Mouse (Mus musculus) stomach, embryonic 15.5 days (tissue): ENCODE measurements around the gene Gm37240. TPM values are rescaled to one million over a fixed set of nuclear protein-coding genes. Genes with fewer than 3 reads are reported as not detected.

Experiments used
- ATAC-seq: fragments of 200-750 bp; cut with Nextera tagmentation; 2 replicates; pipeline ENCODE4 v1.8.0; 2017; ENCODE audit warnings: low read depth, moderate number of reproducible peaks, moderate TSS enrichment; ENCODE audit not compliant: insufficient read depth, low FRiP score
- H3K27ac ChIP-seq: fragments of 300-500 bp; sonication (generic); 2 replicates; pipeline ENCODE4 v1.5.1; 2015; ENCODE audit warnings: mild to moderate bottlenecking, inconsistent platforms
- H3K27me3 ChIP-seq: fragments of 300-500 bp; sonication (generic); replicated peaks from 2 replicates; pipeline ENCODE4 v1.6.1; 2015; ENCODE audit warnings: inconsistent platforms
- H3K36me3 ChIP-seq: fragments of 300-500 bp; sonication (generic); 2 replicates; pipeline ENCODE4 v1.6.1; 2015; ENCODE audit warnings: inconsistent platforms
- H3K4me1 ChIP-seq: fragments of 300-500 bp; sonication (generic); 2 replicates; pipeline ENCODE4 v1.6.1; 2015; ENCODE audit warnings: inconsistent platforms
- H3K4me2 ChIP-seq: fragments of 300-500 bp; sonication (generic); 2 replicates; pipeline ENCODE4 v1.6.1; 2015; ENCODE audit warnings: mild to moderate bottlenecking, inconsistent platforms
- H3K4me3 ChIP-seq: fragments of 300-500 bp; sonication (generic); replicated peaks from 2 replicates; pipeline ENCODE4 v1.5.1; 2015; ENCODE audit warnings: inconsistent platforms
- H3K9ac ChIP-seq: fragments of 300-500 bp; sonication (generic); 2 replicates; pipeline ENCODE4 v1.6.1; 2015; ENCODE audit warnings: inconsistent platforms
- H3K9me3 ChIP-seq: fragments of 300-500 bp; sonication (generic); 2 replicates; pipeline ENCODE4 v1.6.1; 2016; ENCODE audit warnings: inconsistent platforms
- WGBS: fragments of 180-500 bp; shearing (Covaris S2); methylation state at CpG from one replicate; pipeline ENCODE4 v1.1.7; 2015; 5-methylcytosine and 5-hydroxymethylcytosine counted together
- polyA plus RNA-seq: library from polyadenylated mRNA; unstranded; fragments of >200 nt; fragmentation: Nextera tagmentation; extraction: Ambion mirVana; gene quantifications from 2 replicates; pipeline ENCODE4 v1.2.1, GENCODE M21; 2015

Gene Gm37240
- polyA plus RNA-seq, 1 experiment from 2014 or later, result 8.6 TPM

- WGBS, result 78% methylated on average over 2 of the region's 2 CpGs
- no peak overlapping the region for H3K4me2 ChIP-seq
- H3K4me1 ChIP-seq, result no peaks in the 10 kb centered on the region
- no peak overlapping the region for H3K9ac ChIP-seq
- H3K4me3 ChIP-seq, result no peak overlapping the region
- 0 out of 2 replicates have a peak, but pooled peaks cover 1% of the 10 kb centered on the region for H3K9me3 ChIP-seq
- no peaks in the 10 kb centered on the region for H3K27me3 ChIP-seq
- ATAC-seq, result no peak
- H3K36me3 ChIP-seq, result no peaks in the 10 kb centered on the region
- no peak overlapping the region for H3K27ac ChIP-seq
Measured at GRCm38 (mm10) chr3:85391111-85391510, 496.2 kb downstream of the Gm37240 start.

- H3K9me3 ChIP-seq, result no peaks in the 10 kb centered on the region
- no peaks in the 10 kb centered on the region for H3K4me1 ChIP-seq
- no peak overlapping the region for H3K4me2 ChIP-seq
- H3K36me3 ChIP-seq, result no peaks in the 10 kb centered on the region
- no peak overlapping the region for H3K4me3 ChIP-seq
- ATAC-seq, result no peak
- H3K27ac ChIP-seq, result no peak overlapping the region
- H3K27me3 ChIP-seq, result no peaks in the 10 kb centered on the region
- H3K9ac ChIP-seq, result no peak overlapping the region
Measured at GRCm38 (mm10) chr3:85385371-85385770, 501.9 kb downstream of the Gm37240 start.

- no peaks in the 10 kb centered on the region for H3K4me1 ChIP-seq
- ATAC-seq, result no peak
- no peak overlapping the region for H3K9ac ChIP-seq
- H3K36me3 ChIP-seq, result no peaks in the 10 kb centered on the region
- H3K9me3 ChIP-seq, result no peaks in the 10 kb centered on the region
- no peak overlapping the region for H3K27ac ChIP-seq
- H3K4me2 ChIP-seq, result no peak overlapping the region
- no peak overlapping the region for H3K4me3 ChIP-seq
- 72% methylated on average over 3 of the region's 3 CpGs for WGBS
- H3K27me3 ChIP-seq, result no peaks in the 10 kb centered on the region
Measured at GRCm38 (mm10) chr3:85383330-85383729, 504.0 kb downstream of the Gm37240 start.

GRCm38 (mm10) chr3:85378703-85379395 is 508.5 kb downstream of the Gm37240 start:
- WGBS, result 68% methylated on average over 16 of the region's 16 CpGs
- H3K9me3 ChIP-seq, result no peaks in the 10 kb centered on the region

GRCm38 (mm10) chr3:85377946-85378702 is 509.2 kb downstream of the Gm37240 start:
- WGBS, result 51% methylated on average over 13 of the region's 13 CpGs
- Histone ChIP-seq H3K4me3 (no peak overlapping the region), H3K4me2 (no peak overlapping the region), H3K4me1 (no peaks in the 10 kb centered on the region), H3K36me3 (no peaks in the 10 kb centered on the region), H3K27ac (no peak overlapping the region), H3K9ac (no peak overlapping the region), H3K27me3 (no peaks in the 10 kb centered on the region), H3K9me3 (no peaks in the 10 kb centered on the region)
- no peak for ATAC-seq

More at GRCm38 (mm10) chr3:85378703-85379395, 508.5 kb downstream of the Gm37240 start:
- Histone ChIP-seq H3K9ac (no peak overlapping the region), H3K27me3 (no peaks in the 10 kb centered on the region), H3K27ac (no peak overlapping the region), H3K36me3 (no peaks in the 10 kb centered on the region), H3K4me1 (no peaks in the 10 kb centered on the region), H3K4me3 (no peak overlapping the region), H3K4me2 (no peak overlapping the region)
- no peak for ATAC-seq

GRCm38 (mm10) chr3:85377505-85377904 is 509.8 kb downstream of the Gm37240 start:
- H3K36me3 ChIP-seq, result no peaks in the 10 kb centered on the region
- no peak overlapping the region for H3K4me2 ChIP-seq
- no peak overlapping the region for H3K9ac ChIP-seq
- no peak overlapping the region for H3K27ac ChIP-seq
- no peaks in the 10 kb centered on the region for H3K4me1 ChIP-seq
- ATAC-seq, result no peak
- 84% methylated on average over 3 of the region's 3 CpGs for WGBS
- no peak overlapping the region for H3K4me3 ChIP-seq
- H3K9me3 ChIP-seq, result no peaks in the 10 kb centered on the region
- no peaks in the 10 kb centered on the region for H3K27me3 ChIP-seq

- ATAC-seq, result no peak
- WGBS, result 75% methylated on average over 2 of the region's 2 CpGs
Measured at GRCm38 (mm10) chr3:85376541-85376940, 510.8 kb downstream of the Gm37240 start.

GRCm38 (mm10) chr3:85373039-85373438 is 514.3 kb downstream of the Gm37240 start:
- Histone ChIP-seq H3K4me1 (no peaks in the 10 kb centered on the region), H3K9ac (no peak overlapping the region), H3K9me3 (no peaks in the 10 kb centered on the region), H3K4me2 (no peak overlapping the region), H3K27me3 (no peaks in the 10 kb centered on the region), H3K27ac (no peak overlapping the region), H3K36me3 (no peaks in the 10 kb centered on the region), H3K4me3 (no peak overlapping the region)
- 3% methylated on average over 3 of the region's 3 CpGs for WGBS
- 0 out of 2 replicates have a peak, but pooled peaks have one; percentile 18 for ATAC-seq

More at GRCm38 (mm10) chr3:85376541-85376940, 510.8 kb downstream of the Gm37240 start:
- H3K4me3 ChIP-seq, result no peak overlapping the region
- no peaks in the 10 kb centered on the region for H3K9me3 ChIP-seq
- H3K9ac ChIP-seq, result no peak overlapping the region
- no peaks in the 10 kb centered on the region for H3K36me3 ChIP-seq
- H3K4me2 ChIP-seq, result no peak overlapping the region
- no peaks in the 10 kb centered on the region for H3K27me3 ChIP-seq
- H3K27ac ChIP-seq, result no peak overlapping the region
- no peaks in the 10 kb centered on the region for H3K4me1 ChIP-seq

- Histone ChIP-seq H3K36me3 (no peaks in the 10 kb centered on the region), H3K4me1 (no peaks in the 10 kb centered on the region), H3K4me3 (no peak overlapping the region), H3K9ac (no peak overlapping the region), H3K27me3 (no peaks in the 10 kb centered on the region), H3K27ac (no peak overlapping the region), H3K9me3 (no peaks in the 10 kb centered on the region), H3K4me2 (no peak overlapping the region)
- 89% methylated on average over 9 of the region's 10 CpGs for WGBS
- ATAC-seq, result no peak
Measured at GRCm38 (mm10) chr3:85369847-85370246, 517.5 kb downstream of the Gm37240 start.

GRCm38 (mm10) chr3:85369157-85369556 is 518.2 kb downstream of the Gm37240 start:
- no peak for ATAC-seq

GRCm38 (mm10) chr3:85368354-85369120 is 518.8 kb downstream of the Gm37240 start:
- H3K4me1 ChIP-seq, result no peaks in the 10 kb centered on the region

More at GRCm38 (mm10) chr3:85369157-85369556, 518.2 kb downstream of the Gm37240 start:
- Histone ChIP-seq H3K9ac (no peak overlapping the region), H3K9me3 (no peaks in the 10 kb centered on the region), H3K4me2 (no peak overlapping the region), H3K4me3 (no peak overlapping the region), H3K4me1 (no peaks in the 10 kb centered on the region), H3K36me3 (no peaks in the 10 kb centered on the region), H3K27ac (no peak overlapping the region), H3K27me3 (no peaks in the 10 kb centered on the region)
- WGBS, result 51% methylated on average over 5 of the region's 5 CpGs

More at GRCm38 (mm10) chr3:85368354-85369120, 518.8 kb downstream of the Gm37240 start:
- Histone ChIP-seq H3K27ac (no peak overlapping the region), H3K9me3 (no peaks in the 10 kb centered on the region), H3K27me3 (no peaks in the 10 kb centered on the region), H3K9ac (no peak overlapping the region), H3K4me2 (no peak overlapping the region), H3K4me3 (no peak overlapping the region), H3K36me3 (no peaks in the 10 kb centered on the region)
- ATAC-seq, result no peak
- WGBS, result 54% methylated on average over 16 of the region's 16 CpGs
